Mouse (Mus musculus): ENCODE measurements around the gene Rabep2. TPM values are rescaled to one million over a fixed set of nuclear protein-coding genes. Genes with fewer than 3 reads are reported as not detected.

Rabep2 gene
- polyA plus RNA-seq, 1 experiment from 2014 or later, result 31.1 TPM

- no peak overlapping the region for H3K4me2 ChIP-seq (replicated peaks)
- no peaks in the 10 kb centered on the region for H3K9me3 ChIP-seq (replicated peaks)
- no peaks in the 10 kb centered on the region for H3K27me3 ChIP-seq
- ATAC-seq (ENCODE audit: low FRiP score), result no peak
- WGBS, result 93% methylated on average over 5 of the region's 5 CpGs
- no peak overlapping the region for H3K9ac ChIP-seq
- H3K4me3 ChIP-seq, result no peak overlapping the region
- H3K4me1 ChIP-seq, result 0 out of 2 replicates have a peak, but pooled peaks cover 4% of the 10 kb centered on the region
- H3K27ac ChIP-seq, result no peak overlapping the region
- H3K36me3 ChIP-seq, result peaks cover 55% of the 10 kb centered on the region
These were observed 38.1 kb downstream of the Rabep2 start for GRCm38 (mm10) chr7:126466707-126467106.

GRCm38 (mm10) chr7:126467271-126467670 lies 38.7 kb downstream of the Rabep2 start:
- Histone ChIP-seq H3K9ac (no peak overlapping the region), H3K4me3 (no peak overlapping the region), H3K27ac (no peak overlapping the region), H3K4me1 (0 out of 2 replicates have a peak, but pooled peaks cover 4% of the 10 kb centered on the region), H3K9me3 (replicated peaks) (no peaks in the 10 kb centered on the region), H3K36me3 (peaks cover 61% of the 10 kb centered on the region), H3K4me2 (replicated peaks) (no peak overlapping the region), H3K27me3 (no peaks in the 10 kb centered on the region)
- no peak for ATAC-seq (ENCODE audit: low FRiP score)
- 62% methylated on average over 5 of the region's 5 CpGs for WGBS

- Histone ChIP-seq H3K4me1 (0 out of 2 replicates have a peak, but pooled peaks cover 2% of the 10 kb centered on the region), H3K27me3 (no peaks in the 10 kb centered on the region), H3K27ac (no peak overlapping the region), H3K9me3 (replicated peaks) (no peaks in the 10 kb centered on the region), H3K4me2 (replicated peaks) (no peak overlapping the region), H3K9ac (no peak overlapping the region), H3K4me3 (no peak overlapping the region), H3K36me3 (peaks cover 68% of the 10 kb centered on the region)
- WGBS, result 93% methylated on average over 18 of the region's 18 CpGs
- ATAC-seq (ENCODE audit: low FRiP score), result no peak
These were observed 39.5 kb downstream of the Rabep2 start for GRCm38 (mm10) chr7:126467834-126468627.

- H3K36me3 ChIP-seq, result peaks cover 68% of the 10 kb centered on the region
- WGBS, result 86% methylated on average over 6 of the region's 6 CpGs
- no peak for ATAC-seq (ENCODE audit: low FRiP score)
- H3K9ac ChIP-seq, result no peak overlapping the region
- H3K27me3 ChIP-seq, result no peaks in the 10 kb centered on the region
- no peaks in the 10 kb centered on the region for H3K9me3 ChIP-seq (replicated peaks)
- peaks cover 13% of the 10 kb centered on the region for H3K4me1 ChIP-seq
- no peak overlapping the region for H3K4me2 ChIP-seq (replicated peaks)
- H3K4me3 ChIP-seq, result no peak overlapping the region
- no peak overlapping the region for H3K27ac ChIP-seq
These were observed 41.5 kb downstream of the Rabep2 start for GRCm38 (mm10) chr7:126470077-126470476.

- no peak for ATAC-seq (ENCODE audit: low FRiP score)
- Histone ChIP-seq H3K27me3 (no peaks in the 10 kb centered on the region), H3K36me3 (peaks cover 64% of the 10 kb centered on the region)
These were observed 42.8 kb downstream of the Rabep2 start for GRCm38 (mm10) chr7:126471361-126471760.

GRCm38 (mm10) chr7:126471853-126472252 lies 43.3 kb downstream of the Rabep2 start:
- peaks cover 60% of the 10 kb centered on the region for H3K36me3 ChIP-seq
- no peak for ATAC-seq (ENCODE audit: low FRiP score)
- H3K27me3 ChIP-seq, result no peaks in the 10 kb centered on the region
- WGBS, result 88% methylated on average over 4 of the region's 4 CpGs
- no peak overlapping the region for H3K27ac ChIP-seq
- no peak overlapping the region for H3K4me3 ChIP-seq
- no peak overlapping the region for H3K4me2 ChIP-seq (replicated peaks)
- no peaks in the 10 kb centered on the region for H3K9me3 ChIP-seq (replicated peaks)
- peaks cover 20% of the 10 kb centered on the region for H3K4me1 ChIP-seq
- no peak overlapping the region for H3K9ac ChIP-seq

More at GRCm38 (mm10) chr7:126471361-126471760, 42.8 kb downstream of the Rabep2 start:
- Histone ChIP-seq H3K4me3 (no peak overlapping the region), H3K4me1 (peaks cover 20% of the 10 kb centered on the region), H3K9ac (no peak overlapping the region), H3K4me2 (replicated peaks) (no peak overlapping the region), H3K9me3 (replicated peaks) (no peaks in the 10 kb centered on the region), H3K27ac (no peak overlapping the region)
- 94% methylated on average over 5 of the region's 5 CpGs for WGBS

GRCm38 (mm10) chr7:126472306-126472705 lies 43.7 kb downstream of the Rabep2 start:
- Histone ChIP-seq H3K4me3 (no peak overlapping the region), H3K9me3 (replicated peaks) (no peaks in the 10 kb centered on the region), H3K27ac (no peak overlapping the region), H3K36me3 (peaks cover 56% of the 10 kb centered on the region), H3K4me2 (replicated peaks) (no peak overlapping the region), H3K4me1 (peaks cover 20% of the 10 kb centered on the region), H3K27me3 (no peaks in the 10 kb centered on the region), H3K9ac (no peak overlapping the region)
- ATAC-seq (ENCODE audit: low FRiP score), result no peak
- WGBS, result 89% methylated on average over 13 of the region's 13 CpGs

GRCm38 (mm10) chr7:126472713-126473112 lies 44.2 kb downstream of the Rabep2 start:
- WGBS, result 99% methylated on average over 16 of the region's 16 CpGs

GRCm38 (mm10) chr7:126473470-126474086 lies 45.0 kb downstream of the Rabep2 start:
- peak overlapping the region; percentile 97 for H3K9ac ChIP-seq
- H3K27me3 ChIP-seq, result no peaks in the 10 kb centered on the region
- 89% methylated on average over 9 of the region's 9 CpGs for WGBS

More at GRCm38 (mm10) chr7:126472713-126473112, 44.2 kb downstream of the Rabep2 start:
- H3K36me3 ChIP-seq, result peaks cover 52% of the 10 kb centered on the region
- H3K4me2 ChIP-seq (replicated peaks), result no peak overlapping the region
- H3K27ac ChIP-seq, result no peak overlapping the region
- no peak overlapping the region for H3K4me3 ChIP-seq
- ATAC-seq (ENCODE audit: low FRiP score), result no peak
- H3K27me3 ChIP-seq, result no peaks in the 10 kb centered on the region
- peaks cover 20% of the 10 kb centered on the region for H3K4me1 ChIP-seq
- no peak overlapping the region for H3K9ac ChIP-seq
- H3K9me3 ChIP-seq (replicated peaks), result no peaks in the 10 kb centered on the region

GRCm38 (mm10) chr7:126474486-126474955 lies 46.0 kb downstream of the Rabep2 start:
- peaks cover 20% of the 10 kb centered on the region for H3K4me1 ChIP-seq
- H3K4me3 ChIP-seq, result peak overlapping the region; percentile 88
- H3K27ac ChIP-seq, result peak overlapping the region; percentile 93
- peak; percentile 63 for ATAC-seq (ENCODE audit: low FRiP score)
- WGBS, result under 1% methylated on average over 27 of the region's 27 CpGs
- no peaks in the 10 kb centered on the region for H3K9me3 ChIP-seq (replicated peaks)
- H3K36me3 ChIP-seq, result peaks cover 34% of the 10 kb centered on the region
- peak overlapping the region; percentile 97 for H3K9ac ChIP-seq
- no peaks in the 10 kb centered on the region for H3K27me3 ChIP-seq
- H3K4me2 ChIP-seq (replicated peaks), result peak overlapping the region; percentile 98

More at GRCm38 (mm10) chr7:126473470-126474086, 45.0 kb downstream of the Rabep2 start:
- H3K4me2 ChIP-seq (replicated peaks), result peak overlapping the region; percentile 98
- H3K4me1 ChIP-seq, result peaks cover 20% of the 10 kb centered on the region
- H3K36me3 ChIP-seq, result peaks cover 43% of the 10 kb centered on the region
- no peak overlapping the region for H3K27ac ChIP-seq
- ATAC-seq (ENCODE audit: low FRiP score), result no peak
- H3K4me3 ChIP-seq, result peak overlapping the region; percentile 88
- H3K9me3 ChIP-seq (replicated peaks), result no peaks in the 10 kb centered on the region

- peaks cover 20% of the 10 kb centered on the region for H3K4me1 ChIP-seq
- H3K27me3 ChIP-seq, result no peaks in the 10 kb centered on the region
- WGBS, result under 1% methylated on average over 45 of the region's 53 CpGs
- peak; percentile 94 for ATAC-seq (ENCODE audit: low FRiP score)
- peak within 1 kb of the TSS; percentile 98 for H3K4me2 ChIP-seq (replicated peaks)
- peaks cover 29% of the 10 kb centered on the region for H3K36me3 ChIP-seq
- peak within 1 kb of the TSS; percentile 97 for H3K9ac ChIP-seq
- H3K9me3 ChIP-seq (replicated peaks), result no peaks in the 10 kb centered on the region
- peak within 1 kb of the TSS; percentile 93 for H3K27ac ChIP-seq
- peak within 1 kb of the TSS; percentile 88 for H3K4me3 ChIP-seq
These were observed 46.5 kb downstream of the Rabep2 start, which contains the start of gene Sh2b1 for GRCm38 (mm10) chr7:126474993-126475581. Sh2b1 (minus strand) TSS chr7:126475424.

- no peak overlapping the region for H3K9ac ChIP-seq
- no peaks in the 10 kb centered on the region for H3K27me3 ChIP-seq
- H3K4me2 ChIP-seq (replicated peaks), result no peak overlapping the region
- H3K27ac ChIP-seq, result no peak overlapping the region
- H3K4me3 ChIP-seq, result no peak overlapping the region
- ATAC-seq (ENCODE audit: low FRiP score), result no peak
- 23% methylated on average over 5 of the region's 5 CpGs for WGBS
- no peaks in the 10 kb centered on the region for H3K36me3 ChIP-seq
- peaks cover 3% of the 10 kb centered on the region for H3K9me3 ChIP-seq (replicated peaks)
- peaks cover 5% of the 10 kb centered on the region for H3K4me1 ChIP-seq
These were observed 53.1 kb downstream of the Rabep2 start for GRCm38 (mm10) chr7:126481699-126482098.
